In genomic region chr17:47602289-47602688, GRCm38 (mm10) we compare ENCODE assay signal across 26 mouse cellular contexts. TPM values are rescaled to one million over a fixed set of nuclear protein-coding genes. Genes with fewer than 3 reads are reported as not detected.
DNase-seq lines count a peak whose midpoint lies in the region; ATAC-seq and TF ChIP-seq lines count a peak whose summit lies in the region.
"Had no signal": no experiment of that assay in that cellular context is flagged by ENCODE, and none has a peak within 500 bp of the region (broad histone marks: within the 10 kb centered on the region; RNA-seq: fewer than 3 reads in every experiment).

No protein-coding gene starts in this region.

- peaks cover 7% of the 10 kb centered on the region for H3K4me1 ChIP-seq in embryonic facial prominence, embryonic 12.5 days
- H3K4me1 ChIP-seq in embryonic facial prominence, embryonic 10.5 days = peaks cover 13% of the 10 kb centered on the region
- peaks cover 50% of the 10 kb centered on the region for H3K4me1 ChIP-seq in liver, embryonic 13.5 days (replicated peaks)
- H3K4me1 ChIP-seq in E14TG2a.4 (replicated peaks; ENCODE audit: low read depth, low read length) = peaks cover 91% of the 10 kb centered on the region

- H3K9ac ChIP-seq in embryonic facial prominence, embryonic 12.5 days = no peak overlapping the region
- H3K9ac ChIP-seq in liver, embryonic 13.5 days = no peak overlapping the region
- H3K9ac ChIP-seq: forebrain, embryonic 13.5 days; heart, embryonic 12.5 days; heart, embryonic 15.5 days; hindbrain, embryonic 13.5 days; intestine, embryonic 15.5 days had no signal

- H3K27ac ChIP-seq in embryonic facial prominence, embryonic 12.5 days = 0 out of 2 replicates have a peak overlapping the region, but pooled peaks have one; percentile 1
- H3K27ac ChIP-seq in embryonic facial prominence, embryonic 10.5 days (replicated peaks) = no peak overlapping the region
- peak overlapping the region; percentile 44 for H3K27ac ChIP-seq in liver, embryonic 13.5 days
- H3K27ac ChIP-seq: forebrain, embryonic 10.5 days; forebrain, embryonic 13.5 days; hindbrain, embryonic 10.5 days; hindbrain, embryonic 13.5 days; intestine, embryonic 15.5 days had no signal

- 95% methylated on average over 11 of the region's 11 CpGs for WGBS in embryonic facial prominence, embryonic 12.5 days
- WGBS in embryonic facial prominence, embryonic 10.5 days = 92% methylated on average over 11 of the region's 11 CpGs
- 91% methylated on average over 11 of the region's 11 CpGs for WGBS in liver, embryonic 13.5 days (ENCODE audit: insufficient replicate concordance)

- H3K4me3 ChIP-seq in embryonic facial prominence, embryonic 12.5 days = no peak overlapping the region
- no peak overlapping the region for H3K4me3 ChIP-seq in embryonic facial prominence, embryonic 10.5 days
- H3K4me3 ChIP-seq in liver, embryonic 13.5 days (replicated peaks) = no peak overlapping the region
- peak overlapping the region; percentile 46 for H3K4me3 ChIP-seq in E14TG2a.4 (replicated peaks; ENCODE audit: low read length)
- H3K4me3 ChIP-seq: forebrain, embryonic 10.5 days; forebrain, embryonic 13.5 days; heart, embryonic 12.5 days; heart, embryonic 15.5 days; hindbrain, embryonic 10.5 days; hindbrain, embryonic 13.5 days; intestine, embryonic 15.5 days had no signal

- no peak for DNase-seq in embryonic facial prominence, embryonic 10.5 days (ENCODE audit: low spot score)
- no peak for DNase-seq in liver, embryonic 13.5 days
- no peak for DNase-seq in liver
- no peak for DNase-seq in embryo, embryonic 10.5 days (ENCODE audit: low spot score)
- DNase-seq: adrenal gland, adult 2 months; adrenal gland, postnatal 14 days; B cell, adult 2 months; cerebellum, adult 11 months; cerebellum, adult 8-10 months; cerebellum, postnatal 14 days; gastrocnemius, postnatal 10 days; gastrocnemius, postnatal 36 days; heart, postnatal 10 days; heart, postnatal 36 days had no signal

- no peaks in the 10 kb centered on the region for H3K9me3 ChIP-seq in embryonic facial prominence, embryonic 12.5 days
- H3K9me3 ChIP-seq in embryonic facial prominence, embryonic 10.5 days = no peaks in the 10 kb centered on the region
- no peaks in the 10 kb centered on the region for H3K9me3 ChIP-seq in liver, embryonic 13.5 days (replicated peaks)
- H3K9me3 ChIP-seq in E14TG2a.4 (ENCODE audit: low read length) = no peaks in the 10 kb centered on the region
- H3K9me3 ChIP-seq: forebrain, embryonic 10.5 days; forebrain, embryonic 13.5 days; heart, embryonic 12.5 days; heart, embryonic 15.5 days; hindbrain, embryonic 10.5 days; hindbrain, embryonic 13.5 days; intestine, embryonic 15.5 days had no signal

- no peak overlapping the region for H3K4me2 ChIP-seq in embryonic facial prominence, embryonic 12.5 days (replicated peaks)
- H3K4me2 ChIP-seq in liver, embryonic 13.5 days = no peak overlapping the region
- H3K4me2 ChIP-seq: forebrain, embryonic 13.5 days; heart, embryonic 12.5 days; heart, embryonic 15.5 days; hindbrain, embryonic 13.5 days; intestine, embryonic 15.5 days had no signal

- H3K36me3 ChIP-seq in embryonic facial prominence, embryonic 12.5 days = peaks cover 84% of the 10 kb centered on the region
- H3K36me3 ChIP-seq in embryonic facial prominence, embryonic 10.5 days (replicated peaks) = peaks cover 97% of the 10 kb centered on the region
- H3K36me3 ChIP-seq in liver, embryonic 13.5 days = peaks cover 98% of the 10 kb centered on the region
- H3K36me3 ChIP-seq in E14TG2a.4 (ENCODE audit: insufficient read depth, low read length) = peaks cover 97% of the 10 kb centered on the region

- no peak for TF ChIP-seq CTCF in E14TG2a.4 (conservative IDR thresholded peaks at IDR 0.05; ENCODE audit: low read length)

- ATAC-seq in embryonic facial prominence, embryonic 12.5 days (ENCODE audit: insufficient number of reproducible peaks, insufficient read depth, low FRiP score, low TSS enrichment) = no peak
- ATAC-seq in liver, embryonic 13.5 days (ENCODE audit: low read depth) = no peak
- ATAC-seq: forebrain, embryonic 13.5 days; forebrain, embryonic 16.5 days; hindbrain, embryonic 16.5 days; intestine, embryonic 15.5 days had no signal

- H3K27me3 ChIP-seq in embryonic facial prominence, embryonic 12.5 days = no peaks in the 10 kb centered on the region
- H3K27me3 ChIP-seq in embryonic facial prominence, embryonic 10.5 days (replicated peaks; ENCODE audit: low read depth, poor library complexity, severe bottlenecking) = no peaks in the 10 kb centered on the region
- H3K27me3 ChIP-seq in liver, embryonic 13.5 days = no peaks in the 10 kb centered on the region
- H3K27me3 ChIP-seq in E14TG2a.4 (ENCODE audit: insufficient read depth, low read length) = no peaks in the 10 kb centered on the region
- H3K27me3 ChIP-seq: CH12.LX; forebrain, embryonic 13.5 days; heart, embryonic 12.5 days; heart, embryonic 15.5 days; hindbrain, embryonic 13.5 days; intestine, embryonic 15.5 days had no signal

RNA-seq across cellular contexts. Expression of gene Bysl, which starts 9.0 kb away (rescaled TPM):
- polyA plus RNA-seq in embryonic facial prominence, embryonic 12.5 days (2016; fragmentation: Nextera tagmentation; extraction: Ambion mirVana) = 29.6 and 30.7 TPM in 2 replicates
- polyA plus RNA-seq in embryonic facial prominence, embryonic 10.5 days (2016; fragmentation: Nextera tagmentation; extraction: Ambion mirVana) = 43.8 and 44.7 TPM in 2 replicates
- 28.0 and 28.4 TPM in 2 replicates for polyA plus RNA-seq in liver, embryonic 13.5 days (2015; fragmentation: Nextera tagmentation; extraction: Ambion mirVana)

RNA-seq across cellular contexts. Expression of gene Med20, which starts 9.1 kb away (rescaled TPM):
- 46.9 and 47.2 TPM in 2 replicates for polyA plus RNA-seq in embryonic facial prominence, embryonic 12.5 days (2016; fragmentation: Nextera tagmentation; extraction: Ambion mirVana)
- polyA plus RNA-seq in embryonic facial prominence, embryonic 10.5 days (2016; fragmentation: Nextera tagmentation; extraction: Ambion mirVana) = 46.7 and 48.9 TPM in 2 replicates
- 26.0 and 26.1 TPM in 2 replicates for polyA plus RNA-seq in liver, embryonic 13.5 days (2015; fragmentation: Nextera tagmentation; extraction: Ambion mirVana)

RNA-seq across cellular contexts. Expression of gene Gm20517, which starts 9.1 kb away (rescaled TPM):
- polyA plus RNA-seq in embryonic facial prominence, embryonic 12.5 days (2016; fragmentation: Nextera tagmentation; extraction: Ambion mirVana) = 1.6 and 2.2 TPM in 2 replicates
- 1.6 and 2.4 TPM in 2 replicates for polyA plus RNA-seq in embryonic facial prominence, embryonic 10.5 days (2016; fragmentation: Nextera tagmentation; extraction: Ambion mirVana)
- polyA plus RNA-seq in liver, embryonic 13.5 days (2015; fragmentation: Nextera tagmentation; extraction: Ambion mirVana) = 1.8 TPM in 2 replicates

RNA-seq across cellular contexts. Expression of gene Usp49, which starts 28.2 kb away (rescaled TPM):
- polyA plus RNA-seq in embryonic facial prominence, embryonic 12.5 days (2016; fragmentation: Nextera tagmentation; extraction: Ambion mirVana) = 9.5 and 11.0 TPM in 2 replicates
- polyA plus RNA-seq in embryonic facial prominence, embryonic 10.5 days (2016; fragmentation: Nextera tagmentation; extraction: Ambion mirVana) = 4.1 and 5.4 TPM in 2 replicates
- polyA plus RNA-seq in liver, embryonic 13.5 days (2015; fragmentation: Nextera tagmentation; extraction: Ambion mirVana) = 3.3 and 4.1 TPM in 2 replicates
